Mouse (Mus musculus) embryonic fibroblast, embryonic 13.5 days (primary cell): ENCODE measurements around the gene Fam71f1.

Experiments
- CTCF ChIP-seq: IDR thresholded peaks from 2 replicates; pipeline ENCODE4 v1.5.1; 2011; ENCODE audit warnings: mild to moderate bottlenecking, control low read depth, low read length, moderate library complexity, borderline replicate concordance; ENCODE audit not compliant: insufficient read depth
- POLR2A ChIP-seq: IDR thresholded peaks from 2 replicates; pipeline ENCODE4 v1.6.1; 2011; ENCODE audit warnings: low read depth, mild to moderate bottlenecking, control low read depth, low read length, moderate library complexity

GRCm38 (mm10) chr6:29321586-29321985 lies 2.6 kb downstream of the Fam71f1 start:
- no peak for TF ChIP-seq CTCF
- TF ChIP-seq POLR2A, result no peak
